Mouse (Mus musculus) urinary bladder, postnatal 4 days (tissue): ENCODE measurements around the gene Isl1.

Source experiments
- DNase-seq, 2 experiments: peaks; one replicate each; pipeline ENCODE4 v3.0.0; 2021 to 2022; ENCODE audit warnings: low spot score in 2 of 2

Gene Isl1

GRCm38 (mm10) chr13:116309584-116310462, at the start of gene Isl1:
Isl1 (minus strand) TSS chr13:116309689.
- peak; percentile 68 to 71 for DNase-seq

- DNase-seq = no peak
Observed at GRCm38 (mm10) chr13:116335763-116336162, 26.3 kb upstream of the Isl1 start.

GRCm38 (mm10) chr13:116313636-116314530, 4.4 kb upstream of the Isl1 start:
- DNase-seq = no peak

- no peak for DNase-seq
Observed at GRCm38 (mm10) chr13:116311871-116312720, 2.6 kb upstream of the Isl1 start.

GRCm38 (mm10) chr13:116311011-116311410, 1.5 kb upstream of the Isl1 start:
- no peak for DNase-seq

GRCm38 (mm10) chr13:116310463-116310765, 925 bp upstream of the Isl1 start:
- no peak for DNase-seq

- no peak for DNase-seq
Observed at GRCm38 (mm10) chr13:116308933-116309583, 431 bp downstream of the Isl1 start.

- no peak for DNase-seq
Observed at GRCm38 (mm10) chr13:116308121-116308932, 1.2 kb downstream of the Isl1 start.

- DNase-seq = no peak
Observed at GRCm38 (mm10) chr13:116306591-116306990, 2.9 kb downstream of the Isl1 start.

- no peak for DNase-seq
Observed at GRCm38 (mm10) chr13:116305721-116306120, 3.8 kb downstream of the Isl1 start.

- no peak for DNase-seq
Observed at GRCm38 (mm10) chr13:116304713-116305470, 4.6 kb downstream of the Isl1 start.

GRCm38 (mm10) chr13:116303766-116304165, 5.7 kb downstream of the Isl1 start:
- DNase-seq = no peak

- no peak for DNase-seq
Observed at GRCm38 (mm10) chr13:116302861-116303260, 6.6 kb downstream of the Isl1 start.

- DNase-seq = no peak
Observed at GRCm38 (mm10) chr13:116301706-116302105, 7.8 kb downstream of the Isl1 start.

- DNase-seq = no peak
Observed at GRCm38 (mm10) chr13:116299241-116299640, 10.2 kb downstream of the Isl1 start.

- DNase-seq = no peak
Observed at GRCm38 (mm10) chr13:116298641-116299170, 10.8 kb downstream of the Isl1 start.

- DNase-seq = no peak
Observed at GRCm38 (mm10) chr13:116298001-116298400, 11.5 kb downstream of the Isl1 start.

GRCm38 (mm10) chr13:116297048-116297811, 12.3 kb downstream of the Isl1 start:
- no peak for DNase-seq

- DNase-seq = no peak
Observed at GRCm38 (mm10) chr13:116295401-116295800, 14.1 kb downstream of the Isl1 start.
